Mouse (Mus musculus) intestine, embryonic 14.5 days (tissue): ENCODE measurements at regions not wholly inside any gene's neighbourhood (a gene's known extent, or its start where the extent isn't known, plus 50 kb on each side); places are given as distances from the start of the nearest gene placed in this dataset.
A peak's percentile ranks its signal among the peaks of the same experiment; 100 is the strongest.

ENCODE experiments used
- ATAC-seq: fragments of 200-750 bp; cut with Nextera tagmentation; replicated peaks from 2 replicates; pipeline ENCODE4 v1.8.0; 2017; ENCODE audit warnings: low read depth, moderate number of reproducible peaks, moderate TSS enrichment, moderate library complexity; ENCODE audit not compliant: low FRiP score, low TSS enrichment
- DNase-seq: peaks from one replicate; pipeline ENCODE4 v3.0.0-alpha.2; 2018; ENCODE audit warnings: low spot score
- H3K27ac ChIP-seq: fragments of 300-500 bp; sonication (generic); 2 replicates; pipeline ENCODE4 v1.5.1; 2014; ENCODE audit warnings: low read depth, mild to moderate bottlenecking, control low read depth
- H3K27me3 ChIP-seq: fragments of 300-500 bp; sonication (generic); replicated peaks from 2 replicates; pipeline ENCODE4 v1.6.1; 2014; ENCODE audit warnings: low read length, control low read depth; ENCODE audit not compliant: control insufficient read depth, insufficient read depth
- H3K36me3 ChIP-seq: fragments of 300-500 bp; sonication (generic); 2 replicates; pipeline ENCODE4 v1.6.1; 2014; ENCODE audit warnings: low read length, control low read depth; ENCODE audit not compliant: control insufficient read depth, insufficient read depth
- H3K4me1 ChIP-seq: fragments of 300-500 bp; sonication (generic); replicated peaks from 2 replicates; pipeline ENCODE4 v1.6.1; 2014; ENCODE audit warnings: low read length, control low read depth, mixed read lengths; ENCODE audit not compliant: control insufficient read depth, insufficient read depth
- H3K4me2 ChIP-seq: fragments of 300-500 bp; sonication (generic); 2 replicates; pipeline ENCODE4 v1.6.1; 2014; ENCODE audit warnings: low read length
- H3K4me3 ChIP-seq: fragments of 300-500 bp; sonication (generic); 2 replicates; pipeline ENCODE4 v1.5.1; 2014; ENCODE audit warnings: low read depth, low read length, control low read depth, mixed read lengths
- H3K9ac ChIP-seq: fragments of 300-500 bp; sonication (generic); 2 replicates; pipeline ENCODE4 v1.6.1; 2014; ENCODE audit warnings: mild to moderate bottlenecking, low read length
- H3K9me3 ChIP-seq: fragments of 300-500 bp; sonication (generic); 2 replicates; pipeline ENCODE4 v1.6.1; 2016; ENCODE audit warnings: low read length, control low read depth; ENCODE audit not compliant: control insufficient read depth
- WGBS: fragments of 180-500 bp; shearing (Covaris S2); extraction: QIAGEN DNeasy Blood & Tissue Kit; methylation state at CpG from one replicate; pipeline ENCODE4 v1.1.7; 2014; 5-methylcytosine and 5-hydroxymethylcytosine counted together

- H3K9ac ChIP-seq = no peak overlapping the region
- H3K4me2 ChIP-seq = no peak overlapping the region
- WGBS = 65% methylated on average over 12 of the region's 12 CpGs
- H3K4me1 ChIP-seq = peaks cover 26% of the 10 kb centered on the region
- DNase-seq (no peak), ATAC-seq (no peak)
- peaks cover 3% of the 10 kb centered on the region; the same call in 1 of the 2 replicates for H3K9me3 ChIP-seq
- H3K27ac ChIP-seq = no peak overlapping the region
- H3K27me3 ChIP-seq = no peaks in the 10 kb centered on the region
- no peak overlapping the region for H3K4me3 ChIP-seq
- H3K36me3 ChIP-seq = no peaks in the 10 kb centered on the region
Measured at GRCm38 (mm10) chr13:111980205-111980595, 171.4 kb upstream of the Map3k1 start.

- 81% methylated on average over 2 of the region's 2 CpGs for WGBS
- no peaks in the 10 kb centered on the region for H3K27me3 ChIP-seq
- peaks cover 26% of the 10 kb centered on the region for H3K4me1 ChIP-seq
- H3K36me3 ChIP-seq = no peaks in the 10 kb centered on the region
- DNase-seq (no peak), ATAC-seq (no peak)
- H3K9ac ChIP-seq = no peak overlapping the region
- H3K4me2 ChIP-seq = no peak overlapping the region
- no peak overlapping the region for H3K4me3 ChIP-seq
- H3K9me3 ChIP-seq = peaks cover 3% of the 10 kb centered on the region; the same call in 1 of the 2 replicates
- H3K27ac ChIP-seq = no peak overlapping the region
Measured at GRCm38 (mm10) chr13:111981103-111981502, 172.3 kb upstream of the Map3k1 start.

- no peak for ATAC-seq
- no peak for DNase-seq
- no peaks in the 10 kb centered on the region for H3K9me3 ChIP-seq
- no peaks in the 10 kb centered on the region for H3K36me3 ChIP-seq
- H3K27ac ChIP-seq = no peak overlapping the region
- H3K27me3 ChIP-seq = no peaks in the 10 kb centered on the region
- H3K4me1 ChIP-seq = peaks cover 26% of the 10 kb centered on the region
- H3K9ac ChIP-seq = no peak overlapping the region
- H3K4me3 ChIP-seq = no peak overlapping the region
- 73% methylated on average over 6 of the region's 6 CpGs for WGBS
- no peak overlapping the region for H3K4me2 ChIP-seq
Measured at GRCm38 (mm10) chr13:111982796-111983460, 174.1 kb upstream of the Map3k1 start.

DNA sequence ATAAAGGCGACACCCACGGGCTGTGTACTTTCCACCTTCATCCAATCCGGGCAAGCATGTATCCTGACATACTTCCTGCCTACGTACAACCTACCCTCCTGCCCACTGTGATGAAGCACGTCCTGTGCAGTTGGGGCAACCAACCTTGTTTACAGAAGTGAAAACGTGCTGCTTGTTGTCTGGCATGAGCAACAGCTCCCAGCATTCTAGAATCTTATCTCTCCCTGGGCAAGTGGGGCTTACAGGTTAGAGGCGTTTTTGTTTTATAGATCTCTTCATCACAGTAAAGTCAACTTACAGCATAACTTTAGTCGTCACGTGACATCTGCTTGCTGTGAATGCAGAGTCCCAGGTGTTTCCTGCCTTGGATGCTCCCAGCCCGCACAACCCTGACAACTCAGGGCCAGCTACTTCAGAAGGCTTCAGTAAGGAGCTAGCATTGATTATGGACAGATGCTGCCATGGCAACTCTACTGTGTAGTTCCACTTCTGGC is 175.3 kb upstream of the Map3k1 start:
- Histone ChIP-seq H3K36me3 (no peaks in the 10 kb centered on the region), H3K27ac (no peak overlapping the region), H3K9ac (no peak overlapping the region), H3K9me3 (no peaks in the 10 kb centered on the region), H3K4me2 (no peak overlapping the region), H3K4me3 (no peak overlapping the region), H3K27me3 (no peaks in the 10 kb centered on the region), H3K4me1 (peaks cover 20% of the 10 kb centered on the region)
- no peak for DNase-seq
- WGBS = 47% methylated on average over 10 of the region's 10 CpGs
- ATAC-seq = no peak; the same call in 1 of the 2 replicates

DNA sequence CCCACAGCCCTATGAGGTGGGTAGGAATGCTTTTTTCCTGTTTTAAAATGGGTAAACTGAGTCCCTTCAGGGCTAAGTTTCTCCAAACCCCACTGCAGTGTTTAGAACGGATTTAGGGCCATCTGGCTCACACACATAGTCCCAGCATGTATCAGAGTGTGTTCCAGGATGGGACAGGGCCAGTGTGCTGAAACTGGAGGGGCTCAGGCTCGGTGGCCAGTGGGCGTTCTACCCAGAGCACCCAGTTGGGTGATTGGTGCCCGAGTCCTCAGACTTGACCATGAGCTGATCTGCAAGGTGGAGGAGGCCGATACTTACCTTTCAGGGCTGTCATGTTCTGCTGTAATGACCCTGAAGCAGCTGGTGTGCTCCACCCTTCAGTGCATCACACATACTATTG is 176.6 kb upstream of the Map3k1 start:
- no peak for DNase-seq
- Histone ChIP-seq H3K27me3 (no peaks in the 10 kb centered on the region), H3K4me1 (peaks cover 8% of the 10 kb centered on the region; the same call in 1 of the 2 replicates), H3K36me3 (no peaks in the 10 kb centered on the region), H3K9me3 (no peaks in the 10 kb centered on the region), H3K27ac (no peak overlapping the region), H3K4me2 (no peak overlapping the region), H3K9ac (no peak overlapping the region), H3K4me3 (no peak overlapping the region)
- no peak for ATAC-seq
- WGBS = 90% methylated on average over 5 of the region's 5 CpGs

DNA sequence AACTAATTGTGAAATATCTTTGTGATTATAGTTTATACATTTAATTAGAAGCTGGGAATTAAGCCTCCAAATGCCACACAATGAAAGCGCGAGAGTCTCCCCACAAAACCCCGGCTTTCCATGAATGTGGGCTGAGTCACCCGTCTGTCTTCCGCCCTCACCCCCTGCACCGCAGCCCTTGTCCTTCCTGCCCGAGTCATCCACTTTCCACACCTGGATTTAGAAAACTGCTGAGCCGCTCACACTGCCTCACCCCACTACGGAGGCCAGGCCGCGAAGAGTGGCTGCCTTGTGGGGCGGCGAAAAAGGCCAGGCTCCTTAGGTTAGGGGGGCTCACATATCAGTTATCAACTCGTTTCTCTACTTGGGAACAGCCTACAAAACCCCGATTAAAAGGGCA is 177.9 kb upstream of the Map3k1 start:
- ATAC-seq (no peak), DNase-seq (no peak)
- Histone ChIP-seq H3K27me3 (no peaks in the 10 kb centered on the region), H3K36me3 (no peaks in the 10 kb centered on the region), H3K4me2 (no peak overlapping the region), H3K9ac (no peak overlapping the region), H3K4me1 (0 out of 2 replicates have a peak, but pooled peaks cover 11% of the 10 kb centered on the region), H3K4me3 (no peak overlapping the region), H3K27ac (no peak overlapping the region), H3K9me3 (no peaks in the 10 kb centered on the region)
- 87% methylated on average over 15 of the region's 15 CpGs for WGBS

DNA sequence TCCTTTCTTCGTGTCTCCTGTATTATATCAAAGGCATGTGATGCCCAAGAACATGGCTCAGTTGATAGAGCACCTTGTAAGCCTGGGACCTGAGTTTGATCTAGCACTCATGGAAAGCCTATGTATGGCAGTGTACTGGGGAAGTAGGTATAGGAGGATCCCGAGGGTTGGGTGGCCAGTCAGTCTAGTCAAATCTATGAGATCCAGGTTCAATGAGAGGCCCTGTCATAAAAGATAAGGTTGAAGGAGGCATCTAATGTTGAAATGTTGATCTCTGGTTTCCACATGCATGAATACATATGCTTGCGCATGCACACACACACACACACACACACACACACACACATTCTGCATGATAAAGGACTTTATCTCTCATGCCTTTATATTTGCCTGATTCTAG is 178.6 kb upstream of the Map3k1 start:
- Histone ChIP-seq H3K9ac (no peak overlapping the region), H3K36me3 (no peaks in the 10 kb centered on the region), H3K4me2 (no peak overlapping the region), H3K4me1 (0 out of 2 replicates have a peak, but pooled peaks cover 11% of the 10 kb centered on the region), H3K4me3 (no peak overlapping the region), H3K27me3 (no peaks in the 10 kb centered on the region), H3K9me3 (no peaks in the 10 kb centered on the region), H3K27ac (no peak overlapping the region)
- 89% methylated on average over 3 of the region's 3 CpGs for WGBS
- ATAC-seq (no peak), DNase-seq (no peak)

GRCm38 (mm10) chr13:111990913-111991534 is 182.2 kb upstream of the Map3k1 start:
- no peaks in the 10 kb centered on the region for H3K36me3 ChIP-seq
- 0 out of 2 replicates have a peak overlapping the region, but pooled peaks have one; percentile 5 for H3K4me2 ChIP-seq
- no peak overlapping the region for H3K4me3 ChIP-seq
- 0 out of 2 replicates have a peak, but pooled peaks cover 4% of the 10 kb centered on the region for H3K4me1 ChIP-seq
- 33% methylated on average over 11 of the region's 11 CpGs for WGBS
- no peak overlapping the region for H3K9ac ChIP-seq
- H3K9me3 ChIP-seq = no peaks in the 10 kb centered on the region
- no peaks in the 10 kb centered on the region for H3K27me3 ChIP-seq
- DNase-seq (no peak), ATAC-seq (no peak)
- H3K27ac ChIP-seq = no peak overlapping the region
